14 mouse cellular contexts compared by ENCODE assay signal in genomic region chr2:26068175-26068574, GRCm38 (mm10). TPM values are rescaled to one million over a fixed set of nuclear protein-coding genes. Genes with fewer than 3 reads are reported as not detected.
DNase-seq lines count a peak whose midpoint lies in the region; ATAC-seq and TF ChIP-seq lines count a peak whose summit lies in the region.
"Had no signal": no experiment of that assay in that cellular context is flagged by ENCODE, and none has a peak within 500 bp of the region (broad histone marks: within the 10 kb centered on the region; RNA-seq: fewer than 3 reads in every experiment).

No protein-coding gene starts in this region.

- no peaks in the 10 kb centered on the region for H3K36me3 ChIP-seq in embryonic facial prominence, embryonic 14.5 days (ENCODE audit: control insufficient read depth, insufficient read depth, low read length)
- H3K36me3 ChIP-seq in embryonic facial prominence, embryonic 10.5 days (replicated peaks): no peaks in the 10 kb centered on the region
- no peaks in the 10 kb centered on the region for H3K36me3 ChIP-seq in ES-E14 (ENCODE audit: control insufficient read depth, insufficient read depth, low read length, poor library complexity, severe bottlenecking)
- no peaks in the 10 kb centered on the region for H3K36me3 ChIP-seq in liver, embryonic 16.5 days (ENCODE audit: control insufficient read depth, insufficient read depth)
- H3K36me3 ChIP-seq: forebrain, embryonic 10.5 days; G1E; intestine, embryonic 15.5 days; limb, embryonic 15.5 days had no signal

- H3K4me1 ChIP-seq in embryonic facial prominence, embryonic 14.5 days (ENCODE audit: control insufficient read depth, insufficient read depth, low read length): peaks cover 5% of the 10 kb centered on the region; the same call in 1 of the 2 replicates
- no peaks in the 10 kb centered on the region for H3K4me1 ChIP-seq in embryonic facial prominence, embryonic 10.5 days
- peaks cover 0 to 6% of the 10 kb centered on the region in 2 experiments; a peak in 1 of 4 replicates for H3K4me1 ChIP-seq in ES-E14 (ENCODE audit: control insufficient read depth in 2 of 2, insufficient read depth in 2 of 2, low read length in 2 of 2, poor library complexity in 1 of 2)
- peaks cover 13% of the 10 kb centered on the region; the same call in 1 of the 2 replicates for H3K4me1 ChIP-seq in embryonic fibroblast, embryonic 13.5 days (ENCODE audit: control insufficient read depth, insufficient read depth, low read length)
- peaks cover 13% of the 10 kb centered on the region for H3K4me1 ChIP-seq in liver, embryonic 16.5 days (ENCODE audit: control insufficient read depth, low read depth, low read length)
- H3K4me1 ChIP-seq: intestine, embryonic 15.5 days had no signal

- H3K27ac ChIP-seq in embryonic facial prominence, embryonic 14.5 days (replicated peaks; ENCODE audit: low read depth, low read length): peak overlapping the region; percentile 33; the same call in 1 of the 2 replicates
- no peak overlapping the region for H3K27ac ChIP-seq in embryonic facial prominence, embryonic 10.5 days (replicated peaks)
- no peak overlapping the region for H3K27ac ChIP-seq in ES-E14 (ENCODE audit: insufficient read depth, low read depth, low read length, poor library complexity, severe bottlenecking)
- peak overlapping the region; percentile 86 for H3K27ac ChIP-seq in embryonic fibroblast, embryonic 13.5 days (ENCODE audit: insufficient read depth, low read length)
- H3K27ac ChIP-seq in liver, embryonic 16.5 days (ENCODE audit: low read length): no peak overlapping the region; the same call in 1 of the 2 replicates
- H3K27ac ChIP-seq: forebrain, embryonic 10.5 days; intestine, embryonic 15.5 days; limb, embryonic 15.5 days; macrophage had no signal

- H3K4me2 ChIP-seq in embryonic facial prominence, embryonic 14.5 days (ENCODE audit: low read depth, low read length): no peak overlapping the region
- no peak overlapping the region for H3K4me2 ChIP-seq in liver, embryonic 16.5 days (ENCODE audit: low read depth, low read length)
- H3K4me2 ChIP-seq: intestine, embryonic 15.5 days; limb, embryonic 15.5 days had no signal

- no peak for DNase-seq in embryonic facial prominence, embryonic 14.5 days (ENCODE audit: low spot score)
- no peak for DNase-seq in embryonic facial prominence, embryonic 10.5 days (ENCODE audit: low spot score)
- no peak for DNase-seq in ES-E14 (ENCODE audit: low read depth, low spot score)
- no peak for DNase-seq in neural tube, embryonic 10.5 days (ENCODE audit: extremely low spot score, low spot score)
- DNase-seq in lung, postnatal 14 days: no peak
- DNase-seq in thymus, postnatal 36 days: no peak
- DNase-seq: kidney, postnatal 25 days had no signal

- H3K9me3 ChIP-seq in embryonic facial prominence, embryonic 14.5 days (ENCODE audit: control insufficient read depth, low read length): no peaks in the 10 kb centered on the region
- no peaks in the 10 kb centered on the region for H3K9me3 ChIP-seq in embryonic facial prominence, embryonic 10.5 days
- no peaks in the 10 kb centered on the region for H3K9me3 ChIP-seq in ES-E14 (ENCODE audit: control insufficient read depth, insufficient read depth, low read depth, low read length)
- H3K9me3 ChIP-seq in liver, embryonic 16.5 days (replicated peaks; ENCODE audit: control insufficient read depth, low read length): no peaks in the 10 kb centered on the region
- H3K9me3 ChIP-seq: forebrain, embryonic 10.5 days; G1E; intestine, embryonic 15.5 days; limb, embryonic 15.5 days had no signal

- no peak for ATAC-seq in embryonic facial prominence, embryonic 14.5 days (ENCODE audit: low read depth)
- peak; percentile 89 for ATAC-seq in liver, embryonic 16.5 days (ENCODE audit: low read depth)
- ATAC-seq: intestine, embryonic 15.5 days had no signal

- H3K9ac ChIP-seq in embryonic facial prominence, embryonic 14.5 days (ENCODE audit: low read depth, low read length): no peak overlapping the region
- no peak overlapping the region; the same call in 1 of the 2 replicates for H3K9ac ChIP-seq in ES-E14 (ENCODE audit: insufficient read depth, low read depth, low read length, poor library complexity, severe bottlenecking)
- H3K9ac ChIP-seq in liver, embryonic 16.5 days (ENCODE audit: low read depth, low read length): peak overlapping the region; percentile 3; the same call in 1 of the 2 replicates
- H3K9ac ChIP-seq: intestine, embryonic 15.5 days; limb, embryonic 15.5 days had no signal

- H3K27me3 ChIP-seq in embryonic facial prominence, embryonic 14.5 days (replicated peaks; ENCODE audit: control insufficient read depth, insufficient read depth, low read length): no peaks in the 10 kb centered on the region
- H3K27me3 ChIP-seq in embryonic facial prominence, embryonic 10.5 days (replicated peaks; ENCODE audit: low read depth, poor library complexity, severe bottlenecking): no peaks in the 10 kb centered on the region
- no peaks in the 10 kb centered on the region for H3K27me3 ChIP-seq in liver, embryonic 16.5 days (ENCODE audit: control insufficient read depth, insufficient read depth, low read depth, low read length)
- H3K27me3 ChIP-seq: intestine, embryonic 15.5 days; limb, embryonic 15.5 days had no signal

- no peak overlapping the region for H3K4me3 ChIP-seq in embryonic facial prominence, embryonic 14.5 days (ENCODE audit: low read depth, low read length)
- no peak overlapping the region for H3K4me3 ChIP-seq in embryonic facial prominence, embryonic 10.5 days
- no peak overlapping the region for H3K4me3 ChIP-seq in ES-E14 (ENCODE audit: insufficient read depth in 1 of 2, low read depth in 1 of 2, low read length in 2 of 2, poor library complexity in 1 of 2, severe bottlenecking in 1 of 2)
- H3K4me3 ChIP-seq in embryonic fibroblast, embryonic 13.5 days (ENCODE audit: insufficient read depth, low read length): no peak overlapping the region
- no peak overlapping the region for H3K4me3 ChIP-seq in liver, embryonic 16.5 days (ENCODE audit: low read depth, low read length)
- H3K4me3 ChIP-seq: forebrain, embryonic 10.5 days; intestine, embryonic 15.5 days; limb, embryonic 15.5 days had no signal

- in situ Hi-C loops in ES-E14 (cut with MboI; ENCODE audit: low sequenced_read_pairs in 2 of 2, unreplicated experiment in 2 of 2): no loop called here

- no peak for TF ChIP-seq POLR2A in embryonic fibroblast, embryonic 13.5 days (IDR thresholded peaks at IDR 0.05; ENCODE audit: low read depth, low read length)

- TF ChIP-seq CTCF in embryonic fibroblast, embryonic 13.5 days (IDR thresholded peaks at IDR 0.05; ENCODE audit: borderline replicate concordance, insufficient read depth, low read length): no peak

- WGBS in embryonic facial prominence, embryonic 14.5 days: 70% methylated on average over 7 of the region's 7 CpGs
- WGBS in embryonic facial prominence, embryonic 10.5 days: 79% methylated on average over 7 of the region's 7 CpGs
- 31% methylated on average over 7 of the region's 7 CpGs for WGBS in liver, embryonic 16.5 days (ENCODE audit: insufficient replicate concordance)

TF ChIP-seq in ES-E14, 5 proteins besides CTCF, POLR2A, EP300 and RAD21:
- no peak for TF ChIP-seq ZNF384 (IDR thresholded peaks at IDR 0.05; ENCODE audit: low read depth, low read length)
- no peak for TF ChIP-seq CHD2 (IDR thresholded peaks at IDR 0.05; ENCODE audit: low read depth, low read length)
- peak; percentile 74 for TF ChIP-seq MAFK (IDR thresholded peaks at IDR 0.05; ENCODE audit: insufficient read depth, low read depth, low read length)
- TF ChIP-seq ZC3H11A (IDR thresholded peaks at IDR 0.05; ENCODE audit: borderline replicate concordance, low read depth, low read length): no peak

RNA-seq across cellular contexts. Expression of gene Ubac1, which starts 46.6 kb away (rescaled TPM):
- 104 and 110 TPM in 2 replicates for polyA plus RNA-seq in embryonic facial prominence, embryonic 14.5 days (2014; fragmentation: Nextera tagmentation; extraction: Ambion mirVana)
- 94.9 and 95.9 TPM in 2 replicates for polyA plus RNA-seq in embryonic facial prominence, embryonic 10.5 days (2016; fragmentation: Nextera tagmentation; extraction: Ambion mirVana)
- total RNA-seq in ES-E14 (2012; rRNA removed): 88.4 and 93.3 TPM in 2 replicates
- polyA plus RNA-seq in embryonic fibroblast, embryonic 13.5 days (2011; ENCODE audit: insufficient read length, low read depth, missing spikeins): 66.1 and 78.7 TPM in 2 replicates
- polyA plus RNA-seq in liver, embryonic 16.5 days (2015; fragmentation: Nextera tagmentation; extraction: Ambion mirVana): 392 and 410 TPM in 2 replicates

RNA-seq across cellular contexts. Expression of gene Nacc2, which starts 54.8 kb away (rescaled TPM):
- polyA plus RNA-seq in embryonic facial prominence, embryonic 14.5 days (2014; fragmentation: Nextera tagmentation; extraction: Ambion mirVana): 7.0 and 8.9 TPM in 2 replicates
- 5.7 and 5.9 TPM in 2 replicates for polyA plus RNA-seq in embryonic facial prominence, embryonic 10.5 days (2016; fragmentation: Nextera tagmentation; extraction: Ambion mirVana)
- 4.8 and 6.0 TPM in 2 replicates for total RNA-seq in ES-E14 (2012; rRNA removed)
- 21.1 and 23.1 TPM in 2 replicates for polyA plus RNA-seq in embryonic fibroblast, embryonic 13.5 days (2011; ENCODE audit: insufficient read length, low read depth, missing spikeins)
- 3.9 and 6.4 TPM in 2 replicates for polyA plus RNA-seq in liver, embryonic 16.5 days (2015; fragmentation: Nextera tagmentation; extraction: Ambion mirVana)

Comparison
In these comparisons a context has a peak if more than half of its experiments do, and no peak if none do; other contexts are left out.
1. H3K27ac ChIP-seq: peak in embryonic facial prominence, embryonic 14.5 days (single experiment) and embryonic fibroblast, embryonic 13.5 days (single experiment); none in embryonic facial prominence, embryonic 10.5 days (single experiment), ES-E14 (single experiment) and liver, embryonic 16.5 days (single experiment).